22 mouse cellular contexts compared by ENCODE assay signal in genomic region chr3:60571493-60571892, GRCm38 (mm10).
DNase-seq lines count a peak whose midpoint lies in the region; ATAC-seq and TF ChIP-seq lines count a peak whose summit lies in the region.
"Had no signal": no experiment of that assay in that cellular context is flagged by ENCODE, and none has a peak within 500 bp of the region (broad histone marks: within the 10 kb centered on the region; RNA-seq: fewer than 3 reads in every experiment).

No protein-coding gene starts in this region.

- no peaks in the 10 kb centered on the region for H3K9me3 ChIP-seq in heart, embryonic 13.5 days
- no peaks in the 10 kb centered on the region for H3K9me3 ChIP-seq in heart, embryonic 12.5 days (replicated peaks)
- no peaks in the 10 kb centered on the region for H3K9me3 ChIP-seq in CH12.LX (replicated peaks; ENCODE audit: low read length)
- H3K9me3 ChIP-seq in liver, postnatal 0 days (ENCODE audit: low read length), result no peaks in the 10 kb centered on the region
- H3K9me3 ChIP-seq in stomach, postnatal 0 days (ENCODE audit: control insufficient read depth, low read length), result no peaks in the 10 kb centered on the region
- H3K9me3 ChIP-seq: embryonic facial prominence, embryonic 15.5 days; forebrain, embryonic 10.5 days; heart, embryonic 10.5 days; hindbrain, embryonic 15.5 days had no signal

- H3K27ac ChIP-seq in heart, embryonic 13.5 days (replicated peaks), result 0 out of 2 replicates have a peak overlapping the region, but pooled peaks have one; percentile 15
- no peak overlapping the region for H3K27ac ChIP-seq in heart, embryonic 12.5 days (ENCODE audit: poor library complexity, severe bottlenecking)
- peak overlapping the region; percentile 63 for H3K27ac ChIP-seq in CH12.LX (ENCODE audit: insufficient read depth, low read depth)
- peak overlapping the region; percentile 70 for H3K27ac ChIP-seq in bone marrow macrophage, adult 2 months (ENCODE audit: insufficient read depth, low read depth, low read length)
- H3K27ac ChIP-seq in liver, postnatal 0 days (ENCODE audit: low read depth), result peak overlapping the region; percentile 91
- no peak overlapping the region for H3K27ac ChIP-seq in stomach, postnatal 0 days (replicated peaks)
- H3K27ac ChIP-seq: embryonic facial prominence, embryonic 15.5 days; forebrain, embryonic 10.5 days; hindbrain, embryonic 15.5 days had no signal

- no peaks in the 10 kb centered on the region for H3K27me3 ChIP-seq in heart, embryonic 13.5 days (replicated peaks)
- no peaks in the 10 kb centered on the region for H3K27me3 ChIP-seq in heart, embryonic 12.5 days (replicated peaks)
- H3K27me3 ChIP-seq in CH12.LX (replicated peaks), result no peaks in the 10 kb centered on the region
- no peaks in the 10 kb centered on the region for H3K27me3 ChIP-seq in liver, postnatal 0 days (ENCODE audit: insufficient read depth, low read length)
- H3K27me3 ChIP-seq in stomach, postnatal 0 days (ENCODE audit: control insufficient read depth, insufficient read depth, low read length), result no peaks in the 10 kb centered on the region
- H3K27me3 ChIP-seq: embryonic facial prominence, embryonic 15.5 days; hindbrain, embryonic 15.5 days had no signal

- 81% methylated on average over 1 of the region's 1 CpGs for WGBS in heart, embryonic 13.5 days
- WGBS in heart, embryonic 12.5 days, result 74% methylated on average over 1 of the region's 1 CpGs
- WGBS in liver, postnatal 0 days (ENCODE audit: insufficient replicate concordance), result 76% methylated on average over 1 of the region's 1 CpGs
- WGBS in stomach, postnatal 0 days, result 75% methylated on average over 1 of the region's 1 CpGs

- no peak for ATAC-seq in heart, embryonic 13.5 days (ENCODE audit: extremely low read depth, insufficient number of reproducible peaks, low FRiP score, low TSS enrichment)
- no peak for ATAC-seq in heart, embryonic 12.5 days (ENCODE audit: insufficient number of reproducible peaks, low FRiP score)
- no peak for ATAC-seq in liver, postnatal 0 days
- no peak for ATAC-seq in stomach, postnatal 0 days (ENCODE audit: low FRiP score, low TSS enrichment)
- ATAC-seq: forebrain, postnatal 0 days had no signal

- no peak for TF ChIP-seq RAD21 in CH12.LX (IDR thresholded peaks at IDR 0.05; ENCODE audit: low read depth, low read length)

- DNase-seq in CH12.LX (ENCODE audit: extremely low read depth), result no peak
- DNase-seq in liver, postnatal 0 days, result no peak
- DNase-seq in stomach, postnatal 0 days (ENCODE audit: low spot score), result no peak
- no peak for DNase-seq in kidney, postnatal 36 days
- DNase-seq: adrenal gland, adult 8-10 months; adrenal gland, postnatal 36 days; cerebellum, adult 11 months; cerebellum, adult 8-10 months; cerebellum, postnatal 14 days; embryo, embryonic 11 days; forebrain, postnatal 0 days; gastrocnemius, postnatal 36 days; heart, adult 11 months; heart, postnatal 36 days had no signal

- no peak for TF ChIP-seq EP300 in CH12.LX (IDR thresholded peaks at IDR 0.05; ENCODE audit: low read length)
- TF ChIP-seq EP300 in liver, postnatal 0 days (IDR thresholded peaks at IDR 0.05; ENCODE audit: low read depth), result peak; percentile 82
- no peak for TF ChIP-seq EP300 in stomach, postnatal 0 days (optimal IDR thresholded peaks at IDR 0.05)

- TF ChIP-seq CTCF in CH12.LX (conservative IDR thresholded peaks at IDR 0.05 in 1 of 2, IDR thresholded peaks at IDR 0.05 in 1 of 2; ENCODE audit: low read depth in 2 of 2, low read length in 2 of 2), result no peak
- TF ChIP-seq CTCF in bone marrow macrophage, adult 2 months (IDR thresholded peaks at IDR 0.05; ENCODE audit: low read depth, low read length), result no peak
- no peak for TF ChIP-seq CTCF in liver, postnatal 0 days (IDR thresholded peaks at IDR 0.05; ENCODE audit: low read depth)
- no peak for TF ChIP-seq CTCF in stomach, postnatal 0 days (IDR thresholded peaks at IDR 0.05; ENCODE audit: low read depth)

- H3K9ac ChIP-seq in heart, embryonic 13.5 days, result no peak overlapping the region
- no peak overlapping the region for H3K9ac ChIP-seq in heart, embryonic 12.5 days
- peak overlapping the region; percentile 8; the same call in 1 of the 2 replicates for H3K9ac ChIP-seq in CH12.LX (ENCODE audit: insufficient read depth, low read depth)
- no peak overlapping the region for H3K9ac ChIP-seq in liver, postnatal 0 days (replicated peaks)
- H3K9ac ChIP-seq in stomach, postnatal 0 days (ENCODE audit: low read length), result no peak overlapping the region
- H3K9ac ChIP-seq: embryonic facial prominence, embryonic 15.5 days; forebrain, postnatal 0 days; hindbrain, embryonic 15.5 days had no signal

- no peak overlapping the region for H3K4me2 ChIP-seq in heart, embryonic 13.5 days
- no peak overlapping the region for H3K4me2 ChIP-seq in heart, embryonic 12.5 days
- H3K4me2 ChIP-seq in CH12.LX (ENCODE audit: insufficient read depth, low read depth, poor library complexity, severe bottlenecking), result no peak overlapping the region
- no peak overlapping the region for H3K4me2 ChIP-seq in liver, postnatal 0 days (ENCODE audit: low read depth, low read length)
- no peak overlapping the region for H3K4me2 ChIP-seq in stomach, postnatal 0 days (replicated peaks; ENCODE audit: low read depth)
- H3K4me2 ChIP-seq: embryonic facial prominence, embryonic 15.5 days; hindbrain, embryonic 15.5 days had no signal

- peaks cover 71% of the 10 kb centered on the region for H3K4me1 ChIP-seq in heart, embryonic 13.5 days
- peaks cover 46% of the 10 kb centered on the region for H3K4me1 ChIP-seq in heart, embryonic 12.5 days (replicated peaks)
- peaks cover 8 to 86% of the 10 kb centered on the region in 2 experiments; a peak in 3 of 4 replicates for H3K4me1 ChIP-seq in CH12.LX (ENCODE audit: control insufficient read depth in 1 of 2, insufficient read depth in 2 of 2)
- peaks cover 41% of the 10 kb centered on the region for H3K4me1 ChIP-seq in bone marrow macrophage, adult 2 months (ENCODE audit: control insufficient read depth, insufficient read depth, low read length)
- peaks cover 49% of the 10 kb centered on the region for H3K4me1 ChIP-seq in liver, postnatal 0 days (ENCODE audit: insufficient read depth)
- peaks cover 14% of the 10 kb centered on the region for H3K4me1 ChIP-seq in stomach, postnatal 0 days (replicated peaks; ENCODE audit: control insufficient read depth, insufficient read depth)

- dilution Hi-C loops in CH12.LX (cut with MboI; ENCODE audit: extremely low pct_ligation_motif_present, extremely low pct_unique_long_range_greater_than_20kb, low sequenced_read_pairs), result no loop called here

- H3K36me3 ChIP-seq in heart, embryonic 13.5 days, result no peaks in the 10 kb centered on the region
- no peaks in the 10 kb centered on the region for H3K36me3 ChIP-seq in heart, embryonic 12.5 days
- peaks cover 1 to 23% of the 10 kb centered on the region in 2 experiments for H3K36me3 ChIP-seq in CH12.LX (replicated peaks in 1 of 2; ENCODE audit: control insufficient read depth in 1 of 2, insufficient read depth in 1 of 2, low read length in 1 of 2)
- 0 out of 2 replicates have a peak, but pooled peaks cover 2% of the 10 kb centered on the region for H3K36me3 ChIP-seq in liver, postnatal 0 days (replicated peaks; ENCODE audit: insufficient read depth, low read length)
- H3K36me3 ChIP-seq in stomach, postnatal 0 days (ENCODE audit: control insufficient read depth, insufficient read depth, low read length), result no peaks in the 10 kb centered on the region
- H3K36me3 ChIP-seq: embryonic facial prominence, embryonic 15.5 days; forebrain, embryonic 10.5 days; heart, embryonic 10.5 days; hindbrain, embryonic 15.5 days had no signal

- peaks cover 72% of the 10 kb centered on the region for H3K79me2 ChIP-seq in CH12.LX (replicated peaks; ENCODE audit: control insufficient read depth, extremely low read depth, insufficient read depth, poor library complexity, severe bottlenecking)

- no peak overlapping the region for H3K4me3 ChIP-seq in heart, embryonic 13.5 days
- no peak overlapping the region for H3K4me3 ChIP-seq in heart, embryonic 12.5 days
- no peak overlapping the region for H3K4me3 ChIP-seq in CH12.LX (replicated peaks in 1 of 3; ENCODE audit: low read depth in 2 of 3, low read length in 2 of 3, poor library complexity in 1 of 3)
- no peak overlapping the region for H3K4me3 ChIP-seq in bone marrow macrophage, adult 2 months (ENCODE audit: insufficient read depth, low read length)
- no peak overlapping the region for H3K4me3 ChIP-seq in liver, postnatal 0 days (ENCODE audit: low read depth, low read length)
- no peak overlapping the region for H3K4me3 ChIP-seq in stomach, postnatal 0 days (ENCODE audit: low read depth, low read length)
- H3K4me3 ChIP-seq: embryonic facial prominence, embryonic 15.5 days; erythroblast, embryonic 14.5 days; forebrain, embryonic 10.5 days; heart, embryonic 10.5 days; hindbrain, embryonic 15.5 days had no signal

- in situ Hi-C loops in CH12.LX (cut with MboI; ENCODE audit: low pct_ligation_motif_present, low pct_unique_long_range_greater_than_20kb, low sequenced_read_pairs), result no loop called here

- TF ChIP-seq POLR2A in CH12.LX (IDR thresholded peaks at IDR 0.05; ENCODE audit: low read depth, low read length), result no peak
- no peak for TF ChIP-seq POLR2A in bone marrow macrophage, adult 2 months (IDR thresholded peaks at IDR 0.05; ENCODE audit: borderline replicate concordance, low read depth, low read length)

TF ChIP-seq in CH12.LX, 34 proteins besides CTCF, POLR2A, EP300 and RAD21:
- TF ChIP-seq NRF1 (IDR thresholded peaks at IDR 0.05; ENCODE audit: low read depth, low read length), result no peak
- TF ChIP-seq USF1 (IDR thresholded peaks at IDR 0.05; ENCODE audit: low read depth, low read length), result no peak
- no peak for TF ChIP-seq SMC3 (IDR thresholded peaks at IDR 0.05; ENCODE audit: low read depth, low read length)
- no peak for TF ChIP-seq RCOR1 (conservative IDR thresholded peaks at IDR 0.05; ENCODE audit: low read depth, low read length)
- no peak for TF ChIP-seq JUN (IDR thresholded peaks at IDR 0.05; ENCODE audit: insufficient read depth, low read depth, low read length)
- no peak for TF ChIP-seq TBP (conservative IDR thresholded peaks at IDR 0.05; ENCODE audit: low read depth, low read length)

Comparison
In these comparisons a context has a peak if more than half of its experiments do, and no peak if none do; other contexts are left out.
1. H3K27ac ChIP-seq: peak in heart, embryonic 13.5 days (single experiment), CH12.LX (single experiment), bone marrow macrophage, adult 2 months (single experiment) and liver, postnatal 0 days (single experiment); none in heart, embryonic 12.5 days (single experiment) and stomach, postnatal 0 days (single experiment).